Mouse (Mus musculus) CD4-positive, CD25-positive, alpha-beta regulatory T cell, adult 2 months (primary cell): ENCODE results near the gene Tarsl2.

Experiments used
- DNase-seq: peaks from one replicate; pipeline ENCODE4 v3.0.0-alpha.2; 2012; ENCODE audit warnings: low read depth, low spot score

Gene Tarsl2

GRCm38 (mm10) chr7:65657490-65658120, 12.9 kb downstream of the Tarsl2 start:
- no peak for DNase-seq

GRCm38 (mm10) chr7:65663225-65663790, 18.6 kb downstream of the Tarsl2 start:
- DNase-seq, result no peak

GRCm38 (mm10) chr7:65663886-65664285, 19.2 kb downstream of the Tarsl2 start:
- no peak for DNase-seq

- DNase-seq, result no peak
Measured at GRCm38 (mm10) chr7:65667491-65667890, 22.8 kb downstream of the Tarsl2 start.

GRCm38 (mm10) chr7:65678050-65678449, 33.4 kb downstream of the Tarsl2 start:
- no peak for DNase-seq

- DNase-seq, result no peak
Measured at GRCm38 (mm10) chr7:65678900-65679595, 34.4 kb downstream of the Tarsl2 start.

- DNase-seq, result no peak
Measured at GRCm38 (mm10) chr7:65681166-65681565, 36.5 kb downstream of the Tarsl2 start.

- no peak for DNase-seq
Measured at GRCm38 (mm10) chr7:65684256-65684835, 39.6 kb downstream of the Tarsl2 start.

- DNase-seq, result no peak
Measured at GRCm38 (mm10) chr7:65686664-65687063, 42.0 kb downstream of the Tarsl2 start.

GRCm38 (mm10) chr7:65690869-65691268, 46.2 kb downstream of the Tarsl2 start, which contains the start of gene Tm2d3:
Tm2d3 (plus strand) TSS chr7:65691169.
- no peak for DNase-seq

- no peak for DNase-seq
Measured at GRCm38 (mm10) chr7:65691929-65692605, 47.4 kb downstream of the Tarsl2 start.

- no peak for DNase-seq
Measured at GRCm38 (mm10) chr7:65692883-65693282, 48.2 kb downstream of the Tarsl2 start.

- DNase-seq, result peak; percentile 93
Measured at GRCm38 (mm10) chr7:65693301-65693821, 48.7 kb downstream of the Tarsl2 start.

GRCm38 (mm10) chr7:65696450-65696849, 51.8 kb downstream of the Tarsl2 start:
- DNase-seq, result peak; percentile 69

GRCm38 (mm10) chr7:65702076-65702475, 57.4 kb downstream of the Tarsl2 start:
- no peak for DNase-seq

GRCm38 (mm10) chr7:65704818-65705242, 60.1 kb downstream of the Tarsl2 start:
- peak; percentile 88 for DNase-seq

GRCm38 (mm10) chr7:65708506-65708905, 63.8 kb downstream of the Tarsl2 start:
- no peak for DNase-seq

GRCm38 (mm10) chr7:65710301-65710700, 65.6 kb downstream of the Tarsl2 start:
- DNase-seq, result no peak

- no peak for DNase-seq
Measured at GRCm38 (mm10) chr7:65713782-65714181, 69.1 kb downstream of the Tarsl2 start.

GRCm38 (mm10) chr7:65714304-65714703, 69.6 kb downstream of the Tarsl2 start:
- peak; percentile 43 for DNase-seq

GRCm38 (mm10) chr7:65734024-65734423, 89.3 kb downstream of the Tarsl2 start:
- no peak for DNase-seq

GRCm38 (mm10) chr7:65735261-65735660, 90.6 kb downstream of the Tarsl2 start:
- no peak for DNase-seq
